Mouse (Mus musculus): ENCODE results near the gene Sox18. TPM values are rescaled to one million over a fixed set of nuclear protein-coding genes. Genes with fewer than 3 reads are reported as not detected.

The Sox18 gene
- polyA plus RNA-seq (2014; fragmentation: Nextera tagmentation; extraction: Ambion mirVana) = 15.9 and 20.4 TPM in 2 replicates

GRCm38 (mm10) chr2:181671326-181671725, at the start of gene Sox18:
Sox18 (minus strand) TSS chr2:181671640.
- H3K4me2 ChIP-seq (ENCODE audit: low read depth, low read length) = peak within 1 kb of the TSS; percentile 81
- no peaks in the 10 kb centered on the region for H3K36me3 ChIP-seq (replicated peaks; ENCODE audit: control insufficient read depth, insufficient read depth, low read depth, low read length)
- H3K27ac ChIP-seq (replicated peaks; ENCODE audit: low read depth, low read length) = no peak within 1 kb of the TSS; the same call in 1 of the 2 replicates
- H3K27me3 ChIP-seq (ENCODE audit: control insufficient read depth, insufficient read depth, low read length) = peaks cover 42% of the 10 kb centered on the region
- ATAC-seq (replicated peaks; ENCODE audit: insufficient number of reproducible peaks, low FRiP score, low TSS enrichment, low read depth) = no peak
- H3K9ac ChIP-seq (replicated peaks; ENCODE audit: low read length) = peak within 1 kb of the TSS; percentile 37
- no peaks in the 10 kb centered on the region for H3K9me3 ChIP-seq (replicated peaks; ENCODE audit: control insufficient read depth, low read length)
- H3K4me3 ChIP-seq (ENCODE audit: low read depth, low read length) = peak within 1 kb of the TSS; percentile 41
- peaks cover 2% of the 10 kb centered on the region; the same call in 1 of the 2 replicates for H3K4me1 ChIP-seq (ENCODE audit: control insufficient read depth, insufficient read depth, low read length)
- 1% methylated on average over 37 of the region's 43 CpGs for WGBS
- DNase-seq (ENCODE audit: low spot score) = peak; percentile 45

GRCm38 (mm10) chr2:181721200-181721599, 49.8 kb upstream of the Sox18 start:
- no peaks in the 10 kb centered on the region for H3K4me1 ChIP-seq (ENCODE audit: control insufficient read depth, insufficient read depth, low read length)
- no peak overlapping the region for H3K9ac ChIP-seq (replicated peaks; ENCODE audit: low read length)
- DNase-seq (ENCODE audit: low spot score) (no peak), ATAC-seq (replicated peaks; ENCODE audit: insufficient number of reproducible peaks, low FRiP score, low TSS enrichment, low read depth) (no peak)
- no peaks in the 10 kb centered on the region for H3K27me3 ChIP-seq (ENCODE audit: control insufficient read depth, insufficient read depth, low read length)
- no peaks in the 10 kb centered on the region for H3K9me3 ChIP-seq (replicated peaks; ENCODE audit: control insufficient read depth, low read length)
- H3K36me3 ChIP-seq (replicated peaks; ENCODE audit: control insufficient read depth, insufficient read depth, low read depth, low read length) = no peaks in the 10 kb centered on the region
- H3K4me2 ChIP-seq (ENCODE audit: low read depth, low read length) = no peak overlapping the region
- H3K4me3 ChIP-seq (ENCODE audit: low read depth, low read length) = no peak overlapping the region
- H3K27ac ChIP-seq (replicated peaks; ENCODE audit: low read depth, low read length) = no peak overlapping the region

GRCm38 (mm10) chr2:181720061-181720460, 48.6 kb upstream of the Sox18 start:
- Histone ChIP-seq H3K4me2 (ENCODE audit: low read depth, low read length) (no peak overlapping the region), H3K4me1 (ENCODE audit: control insufficient read depth, insufficient read depth, low read length) (no peaks in the 10 kb centered on the region), H3K27me3 (ENCODE audit: control insufficient read depth, insufficient read depth, low read length) (no peaks in the 10 kb centered on the region), H3K27ac (replicated peaks; ENCODE audit: low read depth, low read length) (no peak overlapping the region), H3K9me3 (replicated peaks; ENCODE audit: control insufficient read depth, low read length) (no peaks in the 10 kb centered on the region), H3K36me3 (replicated peaks; ENCODE audit: control insufficient read depth, insufficient read depth, low read depth, low read length) (no peaks in the 10 kb centered on the region), H3K4me3 (ENCODE audit: low read depth, low read length) (no peak overlapping the region), H3K9ac (replicated peaks; ENCODE audit: low read length) (no peak overlapping the region)
- WGBS = 29% methylated on average over 3 of the region's 3 CpGs
- DNase-seq (ENCODE audit: low spot score) (no peak), ATAC-seq (replicated peaks; ENCODE audit: insufficient number of reproducible peaks, low FRiP score, low TSS enrichment, low read depth) (no peak)

GRCm38 (mm10) chr2:181716991-181717390, 45.6 kb upstream of the Sox18 start:
- 82% methylated on average over 3 of the region's 3 CpGs for WGBS
- Histone ChIP-seq H3K4me3 (ENCODE audit: low read depth, low read length) (no peak overlapping the region), H3K27ac (replicated peaks; ENCODE audit: low read depth, low read length) (no peak overlapping the region), H3K36me3 (replicated peaks; ENCODE audit: control insufficient read depth, insufficient read depth, low read depth, low read length) (no peaks in the 10 kb centered on the region), H3K4me1 (ENCODE audit: control insufficient read depth, insufficient read depth, low read length) (no peaks in the 10 kb centered on the region), H3K27me3 (ENCODE audit: control insufficient read depth, insufficient read depth, low read length) (no peaks in the 10 kb centered on the region), H3K9me3 (replicated peaks; ENCODE audit: control insufficient read depth, low read length) (no peaks in the 10 kb centered on the region), H3K9ac (replicated peaks; ENCODE audit: low read length) (no peak overlapping the region), H3K4me2 (ENCODE audit: low read depth, low read length) (no peak overlapping the region)
- DNase-seq (ENCODE audit: low spot score) (no peak), ATAC-seq (replicated peaks; ENCODE audit: insufficient number of reproducible peaks, low FRiP score, low TSS enrichment, low read depth) (no peak)

- Histone ChIP-seq H3K4me3 (ENCODE audit: low read depth, low read length) (peak overlapping the region; percentile 17; the same call in 1 of the 2 replicates), H3K27ac (replicated peaks; ENCODE audit: low read depth, low read length) (no peak overlapping the region; the same call in 1 of the 2 replicates), H3K36me3 (replicated peaks; ENCODE audit: control insufficient read depth, insufficient read depth, low read depth, low read length) (no peaks in the 10 kb centered on the region), H3K4me2 (ENCODE audit: low read depth, low read length) (peak overlapping the region; percentile 36), H3K27me3 (ENCODE audit: control insufficient read depth, insufficient read depth, low read length) (no peaks in the 10 kb centered on the region), H3K9ac (replicated peaks; ENCODE audit: low read length) (peak overlapping the region; percentile 33; the same call in 1 of the 2 replicates), H3K9me3 (replicated peaks; ENCODE audit: control insufficient read depth, low read length) (no peaks in the 10 kb centered on the region), H3K4me1 (ENCODE audit: control insufficient read depth, insufficient read depth, low read length) (no peaks in the 10 kb centered on the region)
- ATAC-seq (replicated peaks; ENCODE audit: insufficient number of reproducible peaks, low FRiP score, low TSS enrichment, low read depth) (no peak; the same call in 1 of the 2 replicates), DNase-seq (ENCODE audit: low spot score) (no peak)
- 74% methylated on average over 3 of the region's 3 CpGs for WGBS
Measured at GRCm38 (mm10) chr2:181715382-181715781, 43.9 kb upstream of the Sox18 start.

- H3K9me3 ChIP-seq (replicated peaks; ENCODE audit: control insufficient read depth, low read length) = no peaks in the 10 kb centered on the region
- no peaks in the 10 kb centered on the region for H3K36me3 ChIP-seq (replicated peaks; ENCODE audit: control insufficient read depth, insufficient read depth, low read depth, low read length)
- peak within 1 kb of the TSS; percentile 36 for H3K4me2 ChIP-seq (ENCODE audit: low read depth, low read length)
- no peak within 1 kb of the TSS; the same call in 1 of the 2 replicates for H3K27ac ChIP-seq (replicated peaks; ENCODE audit: low read depth, low read length)
- DNase-seq (ENCODE audit: low spot score) = peak; percentile 54
- peak within 1 kb of the TSS; percentile 17; the same call in 1 of the 2 replicates for H3K4me3 ChIP-seq (ENCODE audit: low read depth, low read length)
- no peaks in the 10 kb centered on the region for H3K27me3 ChIP-seq (ENCODE audit: control insufficient read depth, insufficient read depth, low read length)
- WGBS = 3% methylated on average over 7 of the region's 7 CpGs
- H3K9ac ChIP-seq (replicated peaks; ENCODE audit: low read length) = peak within 1 kb of the TSS; percentile 33
- H3K4me1 ChIP-seq (ENCODE audit: control insufficient read depth, insufficient read depth, low read length) = no peaks in the 10 kb centered on the region
- peak; percentile 64 for ATAC-seq (replicated peaks; ENCODE audit: insufficient number of reproducible peaks, low FRiP score, low TSS enrichment, low read depth)
Measured at GRCm38 (mm10) chr2:181714903-181715326, 43.5 kb upstream of the Sox18 start, which contains the start of gene Oprl1. Oprl1 (plus strand) TSS chr2:181715016.

GRCm38 (mm10) chr2:181713749-181714148, 42.3 kb upstream of the Sox18 start:
- H3K27ac ChIP-seq (replicated peaks; ENCODE audit: low read depth, low read length) = no peak overlapping the region
- 81% methylated on average over 1 of the region's 1 CpGs for WGBS
- no peaks in the 10 kb centered on the region for H3K27me3 ChIP-seq (ENCODE audit: control insufficient read depth, insufficient read depth, low read length)
- no peaks in the 10 kb centered on the region for H3K36me3 ChIP-seq (replicated peaks; ENCODE audit: control insufficient read depth, insufficient read depth, low read depth, low read length)
- DNase-seq (ENCODE audit: low spot score) (no peak), ATAC-seq (replicated peaks; ENCODE audit: insufficient number of reproducible peaks, low FRiP score, low TSS enrichment, low read depth) (0 out of 2 replicates have a peak, but pooled peaks have one; percentile 48)
- H3K9ac ChIP-seq (replicated peaks; ENCODE audit: low read length) = no peak overlapping the region
- no peaks in the 10 kb centered on the region for H3K4me1 ChIP-seq (ENCODE audit: control insufficient read depth, insufficient read depth, low read length)
- no peak overlapping the region for H3K4me2 ChIP-seq (ENCODE audit: low read depth, low read length)
- no peaks in the 10 kb centered on the region for H3K9me3 ChIP-seq (replicated peaks; ENCODE audit: control insufficient read depth, low read length)
- H3K4me3 ChIP-seq (ENCODE audit: low read depth, low read length) = no peak overlapping the region

- ATAC-seq (replicated peaks; ENCODE audit: insufficient number of reproducible peaks, low FRiP score, low TSS enrichment, low read depth) (no peak), DNase-seq (ENCODE audit: low spot score) (no peak)
- no peak overlapping the region for H3K27ac ChIP-seq (replicated peaks; ENCODE audit: low read depth, low read length)
- no peaks in the 10 kb centered on the region for H3K4me1 ChIP-seq (ENCODE audit: control insufficient read depth, insufficient read depth, low read length)
- no peaks in the 10 kb centered on the region for H3K36me3 ChIP-seq (replicated peaks; ENCODE audit: control insufficient read depth, insufficient read depth, low read depth, low read length)
- no peak overlapping the region for H3K4me2 ChIP-seq (ENCODE audit: low read depth, low read length)
- no peak overlapping the region for H3K9ac ChIP-seq (replicated peaks; ENCODE audit: low read length)
- H3K9me3 ChIP-seq (replicated peaks; ENCODE audit: control insufficient read depth, low read length) = no peaks in the 10 kb centered on the region
- WGBS = 45% methylated on average over 4 of the region's 4 CpGs
- H3K4me3 ChIP-seq (ENCODE audit: low read depth, low read length) = no peak overlapping the region
- no peaks in the 10 kb centered on the region for H3K27me3 ChIP-seq (ENCODE audit: control insufficient read depth, insufficient read depth, low read length)
Measured at GRCm38 (mm10) chr2:181706668-181707067, 35.2 kb upstream of the Sox18 start.
